Mouse (Mus musculus) thymus, adult 2 months (tissue): Measurements from ENCODE around the gene Itfg2. TPM values are rescaled to one million over a fixed set of nuclear protein-coding genes. Genes with fewer than 3 reads are reported as not detected.

ENCODE experiments used
- DNase-seq: peaks from one replicate; pipeline ENCODE4 v3.0.0; 2021
- H3K27ac ChIP-seq: fragments of 200-500 bp; 2 replicates; pipeline ENCODE4 v1.5.1; 2012; ENCODE audit warnings: low read length, control low read depth; ENCODE audit not compliant: control insufficient read depth, insufficient read depth
- H3K27me3 ChIP-seq: fragments of 200-500 bp; 2 replicates; pipeline ENCODE4 v1.6.1; 2012; ENCODE audit warnings: mild to moderate bottlenecking, low read length, moderate library complexity, mixed read lengths; ENCODE audit not compliant: control insufficient read depth, insufficient read depth
- H3K36me3 ChIP-seq: fragments of 200-500 bp; 2 replicates; pipeline ENCODE4 v1.6.1; 2012; ENCODE audit warnings: mild to moderate bottlenecking, low read length, moderate library complexity; ENCODE audit not compliant: control insufficient read depth, insufficient read depth
- H3K4me1 ChIP-seq: fragments of 200-500 bp; replicated peaks from 2 replicates; pipeline ENCODE4 v1.6.1; 2012; ENCODE audit warnings: low read length; ENCODE audit not compliant: control insufficient read depth, insufficient read depth
- H3K4me3 ChIP-seq: fragments of 200-500 bp; 2 replicates; pipeline ENCODE4 v1.5.1; 2012; ENCODE audit warnings: mild to moderate bottlenecking, low read length, control low read depth, moderate library complexity; ENCODE audit not compliant: control insufficient read depth, insufficient read depth
- CTCF ChIP-seq: fragments of 200-500 bp; IDR thresholded peaks from 2 replicates; pipeline ENCODE4 v1.5.1; 2012; ENCODE audit warnings: mild to moderate bottlenecking, control low read depth, low read length, moderate library complexity, borderline replicate concordance; ENCODE audit not compliant: control insufficient read depth, poor library complexity, insufficient read depth; ENCODE audit errors: extremely low read depth
- POLR2A ChIP-seq: fragments of 200-500 bp; IDR thresholded peaks from 2 replicates; pipeline ENCODE4 v1.6.1; 2012; ENCODE audit warnings: mild to moderate bottlenecking, low read length, control low read depth, moderate library complexity; ENCODE audit not compliant: control insufficient read depth, poor library complexity, insufficient read depth; ENCODE audit errors: extremely low read depth
- WGBS: fragments of 180-500 bp; shearing (Covaris S2); methylation state at CpG from one replicate; pipeline ENCODE4 v1.1.7; 2018; 5-methylcytosine and 5-hydroxymethylcytosine counted together
- polyA plus RNA-seq: library from polyadenylated mRNA; depleted of rRNA; stranded (reverse); fragments of >200 nt; gene quantifications from 2 replicates; pipeline ENCODE4 v1.2.3, GENCODE M21; 2012

Itfg2 gene
- polyA plus RNA-seq, 1 experiment, result 56.4 TPM

GRCm38 (mm10) chr6:128427571-128427970 is 2.8 kb upstream of the Itfg2 start:
- Histone ChIP-seq H3K36me3 (peaks cover 20% of the 10 kb centered on the region), H3K4me3 (no peak overlapping the region), H3K4me1 (peaks cover 2% of the 10 kb centered on the region), H3K27me3 (no peaks in the 10 kb centered on the region), H3K27ac (no peak overlapping the region)
- no peak for DNase-seq
- WGBS, result 97% methylated on average over 5 of the region's 5 CpGs
- TF ChIP-seq POLR2A (no peak), CTCF (no peak)

- Histone ChIP-seq H3K27me3 (no peaks in the 10 kb centered on the region), H3K4me1 (peaks cover 2% of the 10 kb centered on the region), H3K36me3 (no peaks in the 10 kb centered on the region), H3K27ac (no peak overlapping the region), H3K4me3 (peak overlapping the region; percentile 56; the same call in 1 of the 2 replicates)
- TF ChIP-seq POLR2A (no peak), CTCF (no peak)
- no peak for DNase-seq
- WGBS, result 38% methylated on average over 9 of the region's 9 CpGs
Observed at GRCm38 (mm10) chr6:128425046-128425445, 315 bp upstream of the Itfg2 start.

GRCm38 (mm10) chr6:128423496-128424268 is 1.0 kb downstream of the Itfg2 start:
- H3K4me3 ChIP-seq, result no peak overlapping the region
- no peak for DNase-seq
- 42% methylated on average over 15 of the region's 16 CpGs for WGBS
- H3K4me1 ChIP-seq, result peaks cover 2% of the 10 kb centered on the region
- H3K27me3 ChIP-seq, result no peaks in the 10 kb centered on the region
- no peaks in the 10 kb centered on the region for H3K36me3 ChIP-seq
- H3K27ac ChIP-seq, result no peak overlapping the region
- TF ChIP-seq CTCF (no peak), POLR2A (no peak)

GRCm38 (mm10) chr6:128421480-128421879 is 3.3 kb downstream of the Itfg2 start:
- H3K36me3 ChIP-seq, result no peaks in the 10 kb centered on the region
- WGBS, result 93% methylated on average over 3 of the region's 3 CpGs
- H3K4me3 ChIP-seq, result no peak overlapping the region
- TF ChIP-seq CTCF (no peak), POLR2A (no peak)
- no peak overlapping the region for H3K27ac ChIP-seq
- H3K27me3 ChIP-seq, result no peaks in the 10 kb centered on the region
- DNase-seq, result no peak
- peaks cover 2% of the 10 kb centered on the region for H3K4me1 ChIP-seq

- Histone ChIP-seq H3K27ac (no peak overlapping the region), H3K27me3 (no peaks in the 10 kb centered on the region), H3K36me3 (no peaks in the 10 kb centered on the region), H3K4me1 (peaks cover 2% of the 10 kb centered on the region), H3K4me3 (no peak overlapping the region)
- DNase-seq, result no peak
- TF ChIP-seq CTCF (no peak), POLR2A (no peak)
- WGBS, result 80% methylated on average over 2 of the region's 2 CpGs
Observed at GRCm38 (mm10) chr6:128421036-128421435, 3.7 kb downstream of the Itfg2 start.

- H3K36me3 ChIP-seq, result no peaks in the 10 kb centered on the region
Observed at GRCm38 (mm10) chr6:128418076-128418475, 6.7 kb downstream of the Itfg2 start.

More at GRCm38 (mm10) chr6:128418076-128418475, 6.7 kb downstream of the Itfg2 start:
- WGBS, result 98% methylated on average over 1 of the region's 1 CpGs
- H3K27me3 ChIP-seq, result no peaks in the 10 kb centered on the region
- TF ChIP-seq POLR2A, result no peak
- TF ChIP-seq CTCF, result no peak
- H3K27ac ChIP-seq, result no peak overlapping the region
- DNase-seq, result no peak
- no peak overlapping the region for H3K4me3 ChIP-seq
- H3K4me1 ChIP-seq, result no peaks in the 10 kb centered on the region
